10 mouse cellular contexts compared by ENCODE assay signal in genomic region chr15:101129412-101129811, GRCm38 (mm10). TPM values are rescaled to one million over a fixed set of nuclear protein-coding genes. Genes with fewer than 3 reads are reported as not detected.
DNase-seq lines count a peak whose midpoint lies in the region; ATAC-seq lines count a peak whose summit lies in the region.
"Had no signal": no experiment of that assay in that cellular context is flagged by ENCODE, and none has a peak within 500 bp of the region (broad histone marks: within the 10 kb centered on the region; RNA-seq: fewer than 3 reads in every experiment).

No protein-coding gene starts in this region.

- no peaks in the 10 kb centered on the region for H3K36me3 ChIP-seq in kidney, embryonic 14.5 days (ENCODE audit: control insufficient read depth, insufficient read depth, low read length)
- no peaks in the 10 kb centered on the region for H3K36me3 ChIP-seq in heart, embryonic 15.5 days
- no peaks in the 10 kb centered on the region for H3K36me3 ChIP-seq in liver, embryonic 12.5 days
- H3K36me3 ChIP-seq: G1E had no signal

- no peak overlapping the region for H3K27ac ChIP-seq in kidney, embryonic 14.5 days (ENCODE audit: low read depth, low read length)
- H3K27ac ChIP-seq in brown adipose tissue, adult 24 weeks (replicated peaks; ENCODE audit: low read depth, low read length): peak overlapping the region; percentile 92
- no peak overlapping the region for H3K27ac ChIP-seq in heart, embryonic 15.5 days
- no peak overlapping the region for H3K27ac ChIP-seq in liver, embryonic 12.5 days

- no peak for ATAC-seq in kidney, embryonic 14.5 days (ENCODE audit: low FRiP score, low TSS enrichment)
- no peak for ATAC-seq in heart, embryonic 15.5 days (replicated peaks; ENCODE audit: insufficient number of reproducible peaks, insufficient read depth, low FRiP score, low read depth)
- no peak for ATAC-seq in liver, embryonic 12.5 days

- DNase-seq in kidney, adult 11 months: no peak
- DNase-seq in cerebellum, postnatal 25 days: no peak
- DNase-seq in MN1 (ENCODE audit: low spot score): no peak
- no peak for DNase-seq in gastrocnemius, postnatal 36 days
- DNase-seq: retina, postnatal 1 day had no signal

- H3K27me3 ChIP-seq in kidney, embryonic 14.5 days (ENCODE audit: control insufficient read depth, insufficient read depth, low read length): peaks cover 13% of the 10 kb centered on the region; the same call in 1 of the 2 replicates
- peaks cover 46% of the 10 kb centered on the region for H3K27me3 ChIP-seq in heart, embryonic 15.5 days
- H3K27me3 ChIP-seq in liver, embryonic 12.5 days (replicated peaks): peaks cover 91% of the 10 kb centered on the region

- H3K4me2 ChIP-seq in kidney, embryonic 14.5 days (replicated peaks; ENCODE audit: low read depth, low read length): peak overlapping the region; percentile 72
- H3K4me2 ChIP-seq in heart, embryonic 15.5 days: peak overlapping the region; percentile 84
- peak overlapping the region; percentile 59; the same call in 1 of the 2 replicates for H3K4me2 ChIP-seq in liver, embryonic 12.5 days

- H3K9me3 ChIP-seq in kidney, embryonic 14.5 days (ENCODE audit: control insufficient read depth, low read length): no peaks in the 10 kb centered on the region
- no peaks in the 10 kb centered on the region for H3K9me3 ChIP-seq in heart, embryonic 15.5 days (replicated peaks)
- no peaks in the 10 kb centered on the region; the same call in 1 of the 2 replicates for H3K9me3 ChIP-seq in liver, embryonic 12.5 days (replicated peaks)

- H3K9ac ChIP-seq in kidney, embryonic 14.5 days (ENCODE audit: low read depth, low read length): 0 out of 2 replicates have a peak overlapping the region, but pooled peaks have one; percentile 72
- peak overlapping the region; percentile 70 for H3K9ac ChIP-seq in heart, embryonic 15.5 days
- H3K9ac ChIP-seq in liver, embryonic 12.5 days: no peak overlapping the region

- 17% methylated on average over 5 of the region's 5 CpGs for WGBS in kidney, embryonic 14.5 days
- WGBS in heart, embryonic 15.5 days: 22% methylated on average over 5 of the region's 5 CpGs
- WGBS in liver, embryonic 12.5 days (ENCODE audit: insufficient replicate concordance): 25% methylated on average over 5 of the region's 5 CpGs

- H3K4me1 ChIP-seq in kidney, embryonic 14.5 days (ENCODE audit: control insufficient read depth, insufficient read depth, low read length): peaks cover 45% of the 10 kb centered on the region
- H3K4me1 ChIP-seq in brown adipose tissue, adult 24 weeks (ENCODE audit: control insufficient read depth, insufficient read depth, insufficient read length, low read length): peaks cover 23% of the 10 kb centered on the region; the same call in 1 of the 2 replicates
- peaks cover 57% of the 10 kb centered on the region for H3K4me1 ChIP-seq in heart, embryonic 15.5 days (replicated peaks)
- peaks cover 16% of the 10 kb centered on the region; the same call in 1 of the 2 replicates for H3K4me1 ChIP-seq in liver, embryonic 12.5 days

- H3K4me3 ChIP-seq in kidney, embryonic 14.5 days (ENCODE audit: low read length): peak overlapping the region; percentile 51
- peak overlapping the region; percentile 80 for H3K4me3 ChIP-seq in brown adipose tissue, adult 24 weeks (ENCODE audit: insufficient read depth, low read depth, low read length)
- peak overlapping the region; percentile 55 for H3K4me3 ChIP-seq in heart, embryonic 15.5 days
- no peak overlapping the region for H3K4me3 ChIP-seq in liver, embryonic 12.5 days

- intact Hi-C loops in gastrocnemius, postnatal 36 days (cut with DNase I): no loop called here

RNA-seq across cellular contexts. Expression of gene Acvrl1, which starts 1.1 kb away (rescaled TPM):
- polyA plus RNA-seq in kidney, embryonic 14.5 days (2014; fragmentation: Nextera tagmentation; extraction: Ambion mirVana): 6.3 and 8.8 TPM in 2 replicates
- 9.4 and 13.7 TPM in 2 replicates for polyA plus RNA-seq in brown adipose tissue, adult 24 weeks (2012; ENCODE audit: insufficient read depth, insufficient read length, missing spikeins)
- 13.1 and 17.1 TPM in 2 replicates for polyA plus RNA-seq in heart, embryonic 15.5 days (2015; fragmentation: Nextera tagmentation; extraction: Ambion mirVana)
- 1.8 TPM in 2 replicates for polyA plus RNA-seq in liver, embryonic 12.5 days (2016; fragmentation: Nextera tagmentation; extraction: Ambion mirVana)
- 1 to 10 TPM; 8.5 to 9.2 TPM for total RNA-seq in gastrocnemius, postnatal 36 days (2021)

RNA-seq across cellular contexts. Expression of gene Ankrd33, which starts 13.9 kb away (rescaled TPM):
- polyA plus RNA-seq in kidney, embryonic 14.5 days (2014; fragmentation: Nextera tagmentation; extraction: Ambion mirVana): not detected in 2 replicates
- polyA plus RNA-seq in brown adipose tissue, adult 24 weeks (2012; ENCODE audit: insufficient read depth, insufficient read length, missing spikeins): not detected in 2 replicates
- not detected in 2 replicates for polyA plus RNA-seq in heart, embryonic 15.5 days (2015; fragmentation: Nextera tagmentation; extraction: Ambion mirVana)
- polyA plus RNA-seq in liver, embryonic 12.5 days (2016; fragmentation: Nextera tagmentation; extraction: Ambion mirVana): not detected in 2 replicates
- not detected for total RNA-seq in gastrocnemius, postnatal 36 days (2021)
- total RNA-seq: G1E had no signal
- polyA plus RNA-seq: G1E had no signal

RNA-seq across cellular contexts. Expression of gene Acvr1b, which starts 44.5 kb away (rescaled TPM):
- 6.0 and 7.2 TPM in 2 replicates for polyA plus RNA-seq in kidney, embryonic 14.5 days (2014; fragmentation: Nextera tagmentation; extraction: Ambion mirVana)
- polyA plus RNA-seq in brown adipose tissue, adult 24 weeks (2012; ENCODE audit: insufficient read depth, insufficient read length, missing spikeins): 3.1 and 3.2 TPM in 2 replicates
- 5.8 and 6.9 TPM in 2 replicates for polyA plus RNA-seq in heart, embryonic 15.5 days (2015; fragmentation: Nextera tagmentation; extraction: Ambion mirVana)
- polyA plus RNA-seq in liver, embryonic 12.5 days (2016; fragmentation: Nextera tagmentation; extraction: Ambion mirVana): 1.9 and 2.2 TPM in 2 replicates
- 10 to 100 TPM; 32.4 to 36.5 TPM for total RNA-seq in gastrocnemius, postnatal 36 days (2021)
- polyA plus RNA-seq: G1E had no signal

RNA-seq across cellular contexts. Expression of gene Fignl2, which starts 51.0 kb away (rescaled TPM):
- 0.58 and 0.73 TPM in 2 replicates for polyA plus RNA-seq in kidney, embryonic 14.5 days (2014; fragmentation: Nextera tagmentation; extraction: Ambion mirVana)
- polyA plus RNA-seq in brown adipose tissue, adult 24 weeks (2012; ENCODE audit: insufficient read depth, insufficient read length, missing spikeins): 2.9 and 3.0 TPM in 2 replicates
- polyA plus RNA-seq in heart, embryonic 15.5 days (2015; fragmentation: Nextera tagmentation; extraction: Ambion mirVana): 0.03 and 0.10 TPM in 2 replicates
- 0.17 and 0.25 TPM in 2 replicates for polyA plus RNA-seq in liver, embryonic 12.5 days (2016; fragmentation: Nextera tagmentation; extraction: Ambion mirVana)
- total RNA-seq in gastrocnemius, postnatal 36 days (2021): under 1 TPM; 0.54 to 0.74 TPM
- polyA plus RNA-seq: G1E had no signal
